Mouse (Mus musculus) A20 (cell line): ENCODE measurements at regions not wholly inside any gene's neighbourhood (a gene's known extent, or its start where the extent isn't known, plus 50 kb on each side); places are given as distances from the start of the nearest gene placed in this dataset.
A peak's percentile ranks its signal among the peaks of the same experiment; 100 is the strongest.

Experiments used
- DNase-seq: peaks from one replicate; pipeline ENCODE4 v3.0.0-alpha.2; 2011; ENCODE audit warnings: low read depth, low spot score

GRCm38 (mm10) chr14:79854216-79854615, 83.1 kb upstream of the Pcdh8 start:
- DNase-seq: no peak

GRCm38 (mm10) chr14:79852683-79853082, 81.6 kb upstream of the Pcdh8 start:
- DNase-seq: no peak

GRCm38 (mm10) chr14:79851795-79852194, 80.7 kb upstream of the Pcdh8 start:
- DNase-seq: no peak

- no peak for DNase-seq
Observed at GRCm38 (mm10) chr14:79851231-79851630, 80.1 kb upstream of the Pcdh8 start.

- DNase-seq: no peak
Observed at GRCm38 (mm10) chr14:79849617-79850435, 78.7 kb upstream of the Pcdh8 start.

GRCm38 (mm10) chr14:79848116-79848515, 77.0 kb upstream of the Pcdh8 start:
- DNase-seq: no peak

- no peak for DNase-seq
Observed at GRCm38 (mm10) chr14:79844306-79844705, 73.2 kb upstream of the Pcdh8 start.

- DNase-seq: peak; percentile 15
Observed at GRCm38 (mm10) chr14:79843135-79843550, 72.0 kb upstream of the Pcdh8 start.

- no peak for DNase-seq
Observed at GRCm38 (mm10) chr14:79842734-79843133, 71.6 kb upstream of the Pcdh8 start.

GRCm38 (mm10) chr14:79837101-79837500, 66.0 kb upstream of the Pcdh8 start:
- DNase-seq: no peak

GRCm38 (mm10) chr14:79836186-79836585, 65.1 kb upstream of the Pcdh8 start:
- DNase-seq: no peak

- DNase-seq: no peak
Observed at GRCm38 (mm10) chr14:79824670-79825446, 53.7 kb upstream of the Pcdh8 start.

GRCm38 (mm10) chr14:79822453-79823117, 51.5 kb upstream of the Pcdh8 start:
- no peak for DNase-seq

- no peak for DNase-seq
Observed at GRCm38 (mm10) chr14:79822011-79822435, 50.9 kb upstream of the Pcdh8 start.

GRCm38 (mm10) chr14:79821352-79822010, 50.4 kb upstream of the Pcdh8 start:
- no peak for DNase-seq
